Mouse (Mus musculus) CH12.LX (cell line): Measurements from ENCODE around the gene Cgref1. TPM values are rescaled to one million over a fixed set of nuclear protein-coding genes. Genes with fewer than 3 reads are reported as not detected.

ENCODE experiments used
- DNase-seq: peaks from one replicate; pipeline ENCODE4 v3.0.0-alpha.2; 2013; ENCODE audit errors: extremely low read depth
- H3K27ac ChIP-seq: 2 replicates; pipeline ENCODE4 v1.5.1; 2012; ENCODE audit warnings: low read depth, mild to moderate bottlenecking, control low read depth, moderate library complexity; ENCODE audit not compliant: insufficient read depth
- H3K27me3 ChIP-seq: replicated peaks from 2 replicates; pipeline ENCODE3; 2012; ENCODE audit warnings: inconsistent platforms
- H3K36me3 ChIP-seq, 2 experiments: replicated peaks in 1 of 2; 2 replicates each; pipeline versions ENCODE3 to v1.6.1; 2012; ENCODE audit warnings: inconsistent platforms in 1 of 2, low read length in 1 of 2, mild to moderate bottlenecking in 1 of 2, mixed read lengths in 1 of 2, moderate library complexity in 1 of 2; ENCODE audit not compliant: control insufficient read depth in 1 of 2, insufficient read depth in 1 of 2
- H3K4me1 ChIP-seq, 2 experiments: 2 replicates each; pipeline ENCODE4 v1.6.1; 2012; ENCODE audit warnings: inconsistent platforms in 1 of 2, moderate library complexity in 1 of 2; ENCODE audit not compliant: insufficient read depth in 2 of 2, control insufficient read depth in 1 of 2
- H3K4me2 ChIP-seq: 2 replicates; pipeline ENCODE4 v1.6.1; 2012; ENCODE audit warnings: low read depth, mild to moderate bottlenecking, control low read depth; ENCODE audit not compliant: poor library complexity, insufficient read depth, severe bottlenecking
- H3K4me3 ChIP-seq, 3 experiments: fragments of 150-350 bp in 1 of 3; sonication (generic) in 1 of 3; replicated peaks in 1 of 3; 2 replicates each; pipeline versions ENCODE3 to v1.5.1; 2011 to 2012; ENCODE audit warnings: low read depth in 2 of 3, low read length in 2 of 3, mild to moderate bottlenecking in 2 of 3, moderate library complexity in 2 of 3, control low read depth in 1 of 3, improper control_type of control experiment in 1 of 3, inconsistent platforms in 1 of 3, mixed read lengths in 1 of 3; ENCODE audit not compliant: poor library complexity in 1 of 3
- H3K79me2 ChIP-seq: replicated peaks from 2 replicates; pipeline ENCODE4 v1.6.1; 2012; ENCODE audit warnings: mild to moderate bottlenecking, moderate library complexity; ENCODE audit not compliant: control insufficient read depth, poor library complexity, insufficient read depth, severe bottlenecking; ENCODE audit errors: extremely low read depth
- H3K9ac ChIP-seq: 2 replicates; pipeline ENCODE4 v1.6.1; 2012; ENCODE audit warnings: low read depth, mild to moderate bottlenecking, control low read depth, moderate library complexity; ENCODE audit not compliant: insufficient read depth
- H3K9me3 ChIP-seq: replicated peaks from 2 replicates; pipeline ENCODE3; 2012; ENCODE audit warnings: low read length, inconsistent platforms, mixed read lengths
- CHD1 ChIP-seq: IDR thresholded peaks from 2 replicates; pipeline ENCODE4 v1.6.1; 2012; ENCODE audit warnings: low read depth, low read length, improper control_type of control experiment, inconsistent platforms
- CHD2 ChIP-seq: IDR thresholded peaks from 2 replicates; pipeline ENCODE4 v1.6.1; 2011; ENCODE audit warnings: low read length, improper control_type of control experiment
- CTCF ChIP-seq, 2 experiments: IDR thresholded peaks in 1 of 2; conservative IDR thresholded peaks in 1 of 2; 2 replicates each; pipeline ENCODE4 v1.5.1; 2011 to 2012; ENCODE audit warnings: low read depth in 2 of 2, low read length in 2 of 2, improper control_type of control experiment in 1 of 2, inconsistent platforms in 1 of 2, mild to moderate bottlenecking in 1 of 2, moderate library complexity in 1 of 2
- ELF1 ChIP-seq: IDR thresholded peaks from 2 replicates; pipeline ENCODE4 v1.6.1; 2014; ENCODE audit warnings: low read depth, mild to moderate bottlenecking, inconsistent platforms, low read length, improper control_type of control experiment
- EP300 ChIP-seq: IDR thresholded peaks from 2 replicates; pipeline ENCODE4 v1.6.1; 2011; ENCODE audit warnings: low read length, improper control_type of control experiment
- ETS1 ChIP-seq: conservative IDR thresholded peaks from 2 replicates; pipeline ENCODE4 v1.6.1; 2012; ENCODE audit warnings: low read depth, mild to moderate bottlenecking, inconsistent platforms, low read length, improper control_type of control experiment, moderate library complexity
- IRF4 ChIP-seq: IDR thresholded peaks from 2 replicates; pipeline ENCODE4 v1.6.1; 2014; ENCODE audit warnings: low read depth, mild to moderate bottlenecking, inconsistent platforms, low read length, improper control_type of control experiment
- MAFK ChIP-seq: IDR thresholded peaks from 2 replicates; pipeline ENCODE4 v1.6.1; 2011; ENCODE audit warnings: low read length, improper control_type of control experiment; ENCODE audit not compliant: insufficient replicate concordance
- MAX ChIP-seq: IDR thresholded peaks from 2 replicates; pipeline ENCODE4 v1.6.1; 2011; ENCODE audit warnings: low read length, improper control_type of control experiment
- MXI1 ChIP-seq: IDR thresholded peaks from 2 replicates; pipeline ENCODE4 v1.6.1; 2011; ENCODE audit warnings: mild to moderate bottlenecking, low read depth, low read length, improper control_type of control experiment
- NELFE ChIP-seq: IDR thresholded peaks from 2 replicates; pipeline ENCODE4 v1.6.1; 2011; ENCODE audit warnings: low read depth, low read length, improper control_type of control experiment
- SMC3 ChIP-seq: IDR thresholded peaks from 2 replicates; pipeline ENCODE4 v1.6.1; 2011; ENCODE audit warnings: low read depth, low read length, improper control_type of control experiment
- UBTF ChIP-seq: IDR thresholded peaks from 2 replicates; pipeline ENCODE4 v1.6.1; 2012; ENCODE audit warnings: low read depth, mild to moderate bottlenecking, inconsistent platforms, low read length, improper control_type of control experiment, moderate library complexity
- ZKSCAN1 ChIP-seq: IDR thresholded peaks from 2 replicates; pipeline ENCODE4 v1.6.1; 2012; ENCODE audit warnings: low read depth, inconsistent platforms, low read length, improper control_type of control experiment, borderline replicate concordance
- ZMIZ1 ChIP-seq: IDR thresholded peaks from 2 replicates; pipeline ENCODE4 v1.6.1; 2012; ENCODE audit warnings: low read depth, mild to moderate bottlenecking, inconsistent platforms, low read length, improper control_type of control experiment
- ZNF384 ChIP-seq: IDR thresholded peaks from 2 replicates; pipeline ENCODE4 v1.6.1; 2012; ENCODE audit warnings: low read depth, low read length, improper control_type of control experiment, inconsistent platforms
- dilution Hi-C: fragments of 300-500 bp; cut with MboI; formaldehyde crosslinking; loops from 2 replicates; pipeline ENCODE4 v1.14.3; 2020; ENCODE audit warnings: low sequenced_read_pairs; ENCODE audit not compliant: extremely low pct_unique_long_range_greater_than_20kb, extremely low pct_ligation_motif_present
- in situ Hi-C: fragments of 300-500 bp; cut with MboI; formaldehyde crosslinking; loops from 3 replicates; pipeline ENCODE4 v1.14.3; 2019; ENCODE audit warnings: low sequenced_read_pairs, low pct_ligation_motif_present, low pct_unique_long_range_greater_than_20kb, mixed read lengths
- polyA plus RNA-seq: library from polyadenylated mRNA; unstranded; fragments of >175 nt; gene quantifications from 2 replicates; pipeline ENCODE4 v1.2.1, GENCODE M21; 2012; ENCODE audit warnings: low read depth; ENCODE audit not compliant: insufficient read length
- total RNA-seq, 2 experiments: library from RNA; depleted of rRNA; stranded (reverse); fragments of 300-350 nt in 1 of 2; fragments of >200 nt in 1 of 2; gene quantifications; 2 replicates each; pipeline ENCODE4 v1.2.3; 2012 to 2014

Gene Cgref1
- total and polyA plus RNA-seq, 3 experiments, result not detected

GRCm38 (mm10) chr5:30934725-30935461 is 10.5 kb downstream of the Cgref1 start:
- no peak for DNase-seq
- Histone ChIP-seq H3K27me3 (peaks cover 23% of the 10 kb centered on the region), H3K27ac (no peak overlapping the region), H3K4me3 (no peak overlapping the region), H3K4me2 (no peak overlapping the region), H3K9me3 (no peaks in the 10 kb centered on the region), H3K4me1 (peaks cover 0 to 14% of the 10 kb centered on the region in 2 experiments; a peak in 3 of 4 replicates), H3K79me2 (no peaks in the 10 kb centered on the region), H3K36me3 (no peaks in the 10 kb centered on the region), H3K9ac (no peak overlapping the region)
- peak in 1 of 2 experiments; percentile 19; a peak in 1 of 4 replicates for TF ChIP-seq CTCF (conservative IDR thresholded peaks at IDR 0.05 in 1 of 2, IDR thresholded peaks at IDR 0.05 in 1 of 2; ENCODE audit: low read depth in 2 of 2, low read length in 2 of 2)
- TF ChIP-seq ZKSCAN1, result no peak
- in situ Hi-C loops, result no loop called here
- dilution Hi-C loops, result no loop called here

- Histone ChIP-seq H3K27me3 (peaks cover 29% of the 10 kb centered on the region), H3K9ac (no peak overlapping the region), H3K27ac (no peak overlapping the region), H3K4me1 (peaks cover 0 to 14% of the 10 kb centered on the region in 2 experiments; a peak in 3 of 4 replicates), H3K4me2 (no peak overlapping the region), H3K36me3 (no peaks in the 10 kb centered on the region), H3K79me2 (no peaks in the 10 kb centered on the region), H3K9me3 (no peaks in the 10 kb centered on the region), H3K4me3 (no peak overlapping the region)
- dilution Hi-C loops, result no loop called here
- no peak for TF ChIP-seq MXI1
- no peak for TF ChIP-seq CHD1
- TF ChIP-seq ZNF384, result no peak
- TF ChIP-seq ELF1, result no peak
- no peak for TF ChIP-seq NELFE
- no peak for TF ChIP-seq ETS1
- TF ChIP-seq UBTF, result no peak
- no peak for TF ChIP-seq CHD2
- no peak for TF ChIP-seq CTCF (conservative IDR thresholded peaks at IDR 0.05 in 1 of 2, IDR thresholded peaks at IDR 0.05 in 1 of 2; ENCODE audit: low read depth in 2 of 2, low read length in 2 of 2)
- no peak for TF ChIP-seq SMC3
- TF ChIP-seq IRF4, result no peak
- no peak for TF ChIP-seq MAX
- no peak for TF ChIP-seq MAFK
- TF ChIP-seq EP300, result no peak
- TF ChIP-seq ZMIZ1, result no peak
- in situ Hi-C loops, result no loop called here
- DNase-seq, result no peak
These were observed 11.7 kb downstream of the Cgref1 start for GRCm38 (mm10) chr5:30933705-30934104.
